Mouse (Mus musculus) intestine, embryonic 15.5 days (tissue): ENCODE measurements at regions not wholly inside any gene's neighbourhood (a gene's known extent, or its start where the extent isn't known, plus 50 kb on each side); places are given as distances from the start of the nearest gene placed in this dataset.
"Not testable (repeated sequence)": the region's sequence is repeated elsewhere in the genome, so short reads cannot be mapped to it uniquely, and the experiment has no call there.

Experiments
- ATAC-seq: fragments of 200-750 bp; cut with Nextera tagmentation; 2 replicates; pipeline ENCODE4 v1.8.0; 2017; ENCODE audit warnings: moderate TSS enrichment, moderate library complexity
- H3K27ac ChIP-seq: fragments of 300-500 bp; sonication (generic); 2 replicates; pipeline ENCODE4 v1.5.1; 2015; ENCODE audit warnings: mild to moderate bottlenecking, inconsistent platforms
- H3K27me3 ChIP-seq: fragments of 300-500 bp; sonication (generic); replicated peaks from 2 replicates; pipeline ENCODE4 v1.6.1; 2015; ENCODE audit warnings: inconsistent platforms
- H3K36me3 ChIP-seq: fragments of 300-500 bp; sonication (generic); 2 replicates; pipeline ENCODE4 v1.6.1; 2015; ENCODE audit warnings: inconsistent platforms
- H3K4me1 ChIP-seq: fragments of 300-500 bp; sonication (generic); replicated peaks from 2 replicates; pipeline ENCODE4 v1.6.1; 2015; ENCODE audit warnings: inconsistent platforms
- H3K4me2 ChIP-seq: fragments of 300-500 bp; sonication (generic); replicated peaks from 2 replicates; pipeline ENCODE4 v1.6.1; 2015; ENCODE audit warnings: mild to moderate bottlenecking, inconsistent platforms
- H3K4me3 ChIP-seq: fragments of 300-500 bp; sonication (generic); replicated peaks from 2 replicates; pipeline ENCODE4 v1.5.1; 2015; ENCODE audit warnings: inconsistent platforms
- H3K9ac ChIP-seq: fragments of 300-500 bp; sonication (generic); 2 replicates; pipeline ENCODE4 v1.6.1; 2015; ENCODE audit warnings: inconsistent platforms
- H3K9me3 ChIP-seq: fragments of 300-500 bp; sonication (generic); 2 replicates; pipeline ENCODE4 v1.6.1; 2016; ENCODE audit warnings: inconsistent platforms
- WGBS: fragments of 180-500 bp; shearing (Covaris S2); methylation state at CpG from one replicate; pipeline ENCODE4 v1.1.7; 2015; 5-methylcytosine and 5-hydroxymethylcytosine counted together

- no peak overlapping the region for H3K27ac ChIP-seq
- H3K9ac ChIP-seq: no peak overlapping the region
- WGBS: 72% methylated on average over 3 of the region's 3 CpGs
- no peaks in the 10 kb centered on the region; the same call in 1 of the 2 replicates for H3K4me1 ChIP-seq
- H3K36me3 ChIP-seq: no peaks in the 10 kb centered on the region
- H3K27me3 ChIP-seq: no peaks in the 10 kb centered on the region
- no peak overlapping the region for H3K4me2 ChIP-seq
- no peak for ATAC-seq
- no peaks in the 10 kb centered on the region for H3K9me3 ChIP-seq
- no peak overlapping the region for H3K4me3 ChIP-seq
Measured at GRCm38 (mm10) chr12:69481420-69481819, 101.4 kb downstream of the Vcpkmt start.

DNA sequence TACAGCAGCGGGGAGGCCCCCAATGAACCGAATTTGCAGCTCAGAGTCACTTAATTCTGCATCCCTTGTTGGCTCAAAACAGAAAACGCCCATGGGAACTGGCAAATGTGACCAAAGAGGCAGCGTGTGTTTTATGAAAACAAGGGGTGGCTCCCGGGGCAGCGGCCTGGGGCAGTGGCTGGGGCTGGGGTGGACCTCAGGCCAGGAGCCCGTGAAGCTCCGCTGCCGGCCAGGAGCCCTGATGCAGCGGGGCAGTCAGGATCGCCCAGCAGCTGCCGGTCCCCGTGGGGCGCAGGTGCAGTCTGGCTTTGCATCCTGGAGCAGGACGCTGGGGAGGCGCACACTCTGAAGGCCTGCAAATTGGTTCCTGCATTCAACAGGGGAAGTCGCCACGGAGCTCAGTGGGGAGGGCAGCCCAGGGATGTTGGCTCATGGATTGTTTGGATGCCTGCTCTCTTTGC lies 104.4 kb upstream of the Gm9887 start:
- no peak overlapping the region for H3K27ac ChIP-seq
- no peak overlapping the region for H3K9ac ChIP-seq
- no peaks in the 10 kb centered on the region for H3K9me3 ChIP-seq
- peaks cover 17% of the 10 kb centered on the region for H3K4me1 ChIP-seq
- 22% methylated on average over 18 of the region's 18 CpGs for WGBS
- no peak overlapping the region for H3K4me3 ChIP-seq
- H3K4me2 ChIP-seq: peak overlapping the region; percentile 34
- ATAC-seq: no peak
- no peaks in the 10 kb centered on the region for H3K27me3 ChIP-seq
- H3K36me3 ChIP-seq: no peaks in the 10 kb centered on the region

GRCm38 (mm10) chr12:69476131-69476530 lies 103.9 kb upstream of the Gm9887 start:
- Histone ChIP-seq H3K27ac (no peak overlapping the region), H3K4me3 (no peak overlapping the region), H3K36me3 (no peaks in the 10 kb centered on the region), H3K27me3 (no peaks in the 10 kb centered on the region), H3K9me3 (no peaks in the 10 kb centered on the region), H3K9ac (no peak overlapping the region), H3K4me1 (peaks cover 17% of the 10 kb centered on the region), H3K4me2 (no peak overlapping the region)
- ATAC-seq: no peak
- WGBS: 86% methylated on average over 4 of the region's 4 CpGs

DNA sequence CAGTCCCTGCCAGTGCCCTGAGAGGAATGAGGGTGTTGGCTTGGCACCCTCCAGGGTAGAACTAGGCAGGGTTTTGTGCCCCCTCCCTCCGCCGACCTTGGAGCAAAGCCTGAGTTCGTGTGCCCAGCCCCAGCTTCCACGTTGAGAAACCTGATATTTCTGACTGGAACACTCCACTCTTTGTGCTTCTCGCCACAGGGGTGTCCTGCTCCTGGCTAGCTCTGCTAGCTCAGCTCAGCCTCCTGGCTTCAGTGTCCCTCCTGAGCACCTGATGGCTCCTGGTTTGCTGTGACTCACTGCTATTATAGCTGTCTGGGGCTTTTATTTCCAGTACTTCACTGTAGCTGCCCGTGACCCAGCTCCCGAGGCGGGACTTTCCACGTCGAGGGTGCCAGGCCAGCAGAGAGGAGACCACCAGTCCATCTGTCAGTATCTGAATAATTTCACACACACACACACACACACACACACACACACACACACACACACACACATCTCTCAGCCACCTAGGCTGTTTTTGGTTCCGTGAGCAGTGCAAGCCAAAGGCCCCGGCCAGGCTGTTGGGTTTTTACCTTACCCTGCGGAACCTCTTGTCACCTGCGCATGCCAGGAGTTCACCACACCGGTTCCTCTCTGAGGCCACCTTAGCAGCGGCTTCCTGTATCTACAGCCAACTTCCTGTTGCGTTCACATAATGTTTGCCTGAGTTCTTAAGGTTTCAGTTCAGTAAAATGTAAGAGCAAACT lies 102.8 kb upstream of the Gm9887 start:
- WGBS: 68% methylated on average over 17 of the region's 17 CpGs
- Histone ChIP-seq H3K27ac (peak overlapping the region; percentile 11; the same call in 1 of the 2 replicates), H3K36me3 (no peaks in the 10 kb centered on the region), H3K9ac (no peak overlapping the region), H3K9me3 (no peaks in the 10 kb centered on the region), H3K4me1 (peaks cover 17% of the 10 kb centered on the region), H3K4me3 (no peak overlapping the region), H3K27me3 (no peaks in the 10 kb centered on the region), H3K4me2 (no peak overlapping the region)
- ATAC-seq: peak; percentile 70

DNA sequence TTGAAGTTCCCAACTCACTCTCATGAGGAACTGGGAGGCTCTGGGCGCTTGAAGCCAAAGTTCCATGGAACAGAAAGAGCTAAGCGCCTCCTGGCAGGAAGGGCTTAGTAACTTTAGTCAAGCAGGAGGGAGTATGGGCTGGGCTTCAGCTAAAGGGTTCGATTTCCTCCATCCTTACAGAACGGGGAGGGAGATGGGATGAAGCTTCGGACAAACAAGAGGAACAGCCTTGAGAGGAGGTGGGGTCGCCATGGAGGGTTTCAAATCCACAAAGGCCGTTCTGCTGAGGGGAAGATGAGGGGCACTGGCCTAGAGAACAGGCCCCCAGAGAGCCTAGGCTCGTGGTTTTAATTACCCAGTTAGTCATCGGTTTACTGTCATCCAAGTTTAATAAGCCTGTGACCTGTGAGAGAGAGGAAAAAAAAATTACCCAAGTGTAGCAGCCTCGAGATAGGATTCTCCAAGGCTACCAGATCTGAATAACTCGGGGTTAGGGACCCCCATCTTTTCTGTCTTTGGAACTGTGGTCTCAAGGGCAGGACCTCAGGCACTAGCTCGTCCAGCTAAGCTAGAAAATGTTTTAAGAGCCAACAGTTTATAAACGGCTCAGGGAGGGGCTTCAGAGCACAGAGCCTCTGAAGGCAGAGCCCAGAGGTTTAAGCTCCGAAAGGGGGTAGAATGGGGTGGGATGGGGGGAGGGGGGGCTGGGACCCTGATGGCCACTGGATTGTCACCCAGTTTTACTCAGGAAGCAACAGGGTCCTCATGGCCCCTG lies 102.1 kb upstream of the Gm9887 start:
- Histone ChIP-seq H3K4me2 (no peak overlapping the region; the same call in 1 of the 2 replicates), H3K4me3 (no peak overlapping the region), H3K9ac (no peak overlapping the region), H3K9me3 (no peaks in the 10 kb centered on the region), H3K36me3 (no peaks in the 10 kb centered on the region), H3K4me1 (peaks cover 17% of the 10 kb centered on the region), H3K27me3 (no peaks in the 10 kb centered on the region), H3K27ac (peak overlapping the region; percentile 11; the same call in 1 of the 2 replicates)
- no peak for ATAC-seq
- 44% methylated on average over 14 of the region's 14 CpGs for WGBS

DNA sequence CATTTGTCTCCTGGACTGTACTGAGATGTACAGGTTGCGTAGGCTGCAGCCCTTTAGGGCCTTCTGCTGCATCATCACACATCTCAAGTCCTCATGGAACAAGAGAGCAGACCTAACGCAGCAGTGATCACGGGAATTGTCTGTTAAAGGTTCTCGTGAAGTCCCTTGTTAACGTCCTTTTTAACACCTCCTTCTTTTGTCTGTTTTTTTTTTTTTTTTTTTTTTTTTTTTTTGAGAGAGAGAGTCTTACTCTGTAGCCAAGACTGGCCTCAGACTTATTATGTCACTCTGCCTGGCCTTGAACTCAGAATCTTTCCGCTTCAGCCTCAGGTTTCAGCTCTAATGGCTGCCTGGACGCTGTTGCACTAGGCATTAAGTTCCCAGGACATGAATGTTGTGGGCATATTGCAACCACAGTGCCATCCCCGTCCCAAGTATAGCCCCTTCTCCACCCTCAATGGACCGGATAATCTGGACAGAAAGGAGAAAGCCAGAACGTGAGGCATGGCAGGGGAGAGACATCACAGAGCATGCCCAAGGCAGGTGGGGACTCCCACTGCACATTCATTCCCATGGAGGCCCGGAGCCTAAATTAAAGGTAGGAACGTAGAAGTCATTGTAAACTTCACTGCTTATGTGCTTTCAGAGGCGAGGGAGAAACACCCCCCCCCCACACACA lies 101.3 kb upstream of the Gm9887 start:
- Histone ChIP-seq H3K4me1 (peaks cover 17% of the 10 kb centered on the region), H3K27me3 (no peaks in the 10 kb centered on the region), H3K27ac (no peak overlapping the region), H3K36me3 (no peaks in the 10 kb centered on the region), H3K4me3 (no peak overlapping the region), H3K9me3 (no peaks in the 10 kb centered on the region), H3K9ac (no peak overlapping the region), H3K4me2 (no peak overlapping the region)
- WGBS: 80% methylated on average over 13 of the region's 13 CpGs
- ATAC-seq: no peak

DNA sequence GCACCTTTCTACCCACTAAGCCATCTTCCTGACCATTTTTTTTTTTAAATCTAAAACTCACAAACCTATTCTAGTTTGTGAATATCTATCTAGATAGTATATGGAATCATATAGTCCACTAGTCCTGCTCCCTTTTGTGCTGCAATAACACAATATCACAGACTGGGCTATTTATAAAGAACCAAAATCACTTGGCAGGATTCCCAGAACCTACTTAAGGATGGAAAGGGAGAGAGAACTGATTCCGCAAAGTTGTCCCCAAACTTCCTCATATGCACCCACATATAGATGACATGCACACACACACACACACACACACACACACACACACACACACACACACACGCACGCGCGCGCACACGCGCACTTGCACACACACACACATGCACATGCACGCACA lies 100.7 kb upstream of the Gm9887 start:
- H3K9me3 ChIP-seq: no peaks in the 10 kb centered on the region
- no peaks in the 10 kb centered on the region for H3K27me3 ChIP-seq
- no peaks in the 10 kb centered on the region for H3K36me3 ChIP-seq
- H3K27ac ChIP-seq: no peak overlapping the region
- H3K4me1 ChIP-seq: peaks cover 17% of the 10 kb centered on the region
- no peak overlapping the region for H3K4me2 ChIP-seq
- no peak overlapping the region for H3K9ac ChIP-seq
- no peak overlapping the region for H3K4me3 ChIP-seq
- ATAC-seq: no peak
- WGBS: 91% methylated on average over 9 of the region's 9 CpGs

DNA sequence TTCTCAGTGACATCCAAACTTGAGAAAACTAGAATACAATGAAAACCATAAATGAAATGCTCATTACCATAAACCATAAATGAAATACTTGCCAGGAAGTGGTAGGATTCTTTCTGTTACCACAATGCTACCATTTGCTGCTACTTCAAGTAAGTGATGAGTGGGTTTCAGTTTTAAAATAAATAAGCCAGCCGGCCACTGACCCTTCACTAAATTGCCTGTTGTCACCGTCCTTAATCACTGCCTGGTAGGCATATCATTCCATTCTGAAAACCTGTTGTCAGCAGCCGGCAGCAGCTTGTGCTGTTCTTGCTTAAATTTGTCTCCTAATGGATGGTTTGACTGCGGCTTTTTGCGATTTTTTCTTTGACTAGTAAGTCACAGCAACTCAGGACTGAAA lies 99.6 kb upstream of the Gm9887 start:
- H3K36me3 ChIP-seq: no peaks in the 10 kb centered on the region
- H3K4me2 ChIP-seq: no peak overlapping the region
- no peak for ATAC-seq

GRCm38 (mm10) chr12:69469004-69469403 lies 96.7 kb upstream of the Gm9887 start:
- Histone ChIP-seq H3K27me3 (no peaks in the 10 kb centered on the region), H3K4me1 (peaks cover 9% of the 10 kb centered on the region; the same call in 1 of the 2 replicates), H3K4me3 (no peak overlapping the region), H3K9me3 (no peaks in the 10 kb centered on the region), H3K36me3 (no peaks in the 10 kb centered on the region), H3K9ac (no peak overlapping the region), H3K4me2 (no peak overlapping the region), H3K27ac (no peak overlapping the region)
- WGBS: 82% methylated on average over 6 of the region's 6 CpGs
- ATAC-seq: no peak

More for the DNA sequence above, 99.6 kb upstream of the Gm9887 start:
- no peak overlapping the region for H3K4me3 ChIP-seq
- H3K9me3 ChIP-seq: no peaks in the 10 kb centered on the region
- no peak overlapping the region for H3K9ac ChIP-seq
- H3K27ac ChIP-seq: no peak overlapping the region
- WGBS: 48% methylated on average over 5 of the region's 5 CpGs
- peaks cover 20% of the 10 kb centered on the region for H3K4me1 ChIP-seq
- no peaks in the 10 kb centered on the region for H3K27me3 ChIP-seq

- Histone ChIP-seq H3K4me3 (no peak overlapping the region), H3K9ac (no peak overlapping the region), H3K4me1 (0 out of 2 replicates have a peak, but pooled peaks cover 5% of the 10 kb centered on the region), H3K27me3 (no peaks in the 10 kb centered on the region), H3K27ac (no peak overlapping the region), H3K9me3 (no peaks in the 10 kb centered on the region), H3K36me3 (no peaks in the 10 kb centered on the region), H3K4me2 (no peak overlapping the region)
- ATAC-seq: no peak
- WGBS: 67% methylated on average over 4 of the region's 4 CpGs
Measured at GRCm38 (mm10) chr12:69467363-69467762, 95.1 kb upstream of the Gm9887 start.

DNA sequence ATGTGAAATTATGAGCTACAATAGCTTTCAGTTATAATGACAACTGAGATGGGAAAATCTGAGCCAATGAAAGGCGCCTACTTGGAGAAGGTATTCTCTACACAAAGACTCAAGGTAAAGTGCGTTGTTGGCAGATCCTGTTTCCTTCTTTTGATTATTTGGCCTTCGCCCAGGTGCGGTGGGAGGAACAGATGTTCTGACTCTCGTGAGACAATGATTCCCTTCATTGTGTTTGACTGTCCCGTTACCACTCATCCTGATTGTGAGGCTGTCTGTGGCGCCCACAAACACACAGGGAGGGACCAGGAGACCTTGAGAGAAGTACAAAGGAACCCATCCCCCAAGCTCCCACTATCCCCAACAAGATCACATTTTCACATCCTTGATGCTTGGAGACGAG lies 92.6 kb upstream of the Gm9887 start:
- no peak overlapping the region for H3K27ac ChIP-seq
- H3K4me1 ChIP-seq: 0 out of 2 replicates have a peak, but pooled peaks cover 6% of the 10 kb centered on the region
- no peak overlapping the region for H3K4me3 ChIP-seq
- no peaks in the 10 kb centered on the region for H3K9me3 ChIP-seq
- H3K9ac ChIP-seq: no peak overlapping the region
- 82% methylated on average over 8 of the region's 8 CpGs for WGBS
- no peak overlapping the region for H3K4me2 ChIP-seq
- ATAC-seq: no peak
- H3K36me3 ChIP-seq: no peaks in the 10 kb centered on the region
- no peaks in the 10 kb centered on the region for H3K27me3 ChIP-seq

DNA sequence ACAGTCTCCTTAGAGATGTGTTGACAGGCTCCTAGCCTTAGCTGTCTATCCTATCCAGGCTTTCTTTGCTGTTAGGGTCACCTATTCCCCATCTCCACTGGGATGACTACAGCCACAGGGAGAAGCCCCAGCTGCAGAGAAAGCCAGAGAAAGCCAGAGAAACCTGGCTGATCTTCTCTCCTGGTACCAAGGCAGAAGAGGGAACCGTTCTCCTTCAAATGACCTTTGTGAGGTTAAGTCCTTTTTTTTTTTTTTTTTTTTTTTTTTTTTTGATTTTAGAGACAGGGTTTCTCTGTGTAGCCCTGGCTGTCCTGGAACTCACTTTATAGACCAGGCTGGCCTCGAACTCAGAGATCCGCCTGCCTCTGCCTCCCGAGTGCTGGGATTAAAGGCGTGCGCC lies 91.1 kb upstream of the Gm9887 start:
- H3K27me3 ChIP-seq: not testable (repeated sequence)

More for the DNA sequence above, 91.1 kb upstream of the Gm9887 start:
- H3K4me3 ChIP-seq, ATAC-seq, H3K9ac ChIP-seq, H3K36me3 ChIP-seq, H3K4me1 ChIP-seq, H3K27ac ChIP-seq, H3K4me2 ChIP-seq, H3K9me3 ChIP-seq: not testable (repeated sequence)
- WGBS: 96% methylated on average over 6 of the region's 6 CpGs
